Mouse (Mus musculus) E14TG2a.4 (cell line): Measurements from ENCODE around the gene Dlx3.

Experiments
- CTCF ChIP-seq: conservative IDR thresholded peaks from 2 replicates; pipeline ENCODE4 v1.5.1; 2014; ENCODE audit warnings: low read length
- NANOG ChIP-seq: IDR thresholded peaks from 2 replicates; pipeline ENCODE4 v1.6.1; 2014; ENCODE audit warnings: borderline replicate concordance, low read length, mixed read lengths

- no peak for TF ChIP-seq CTCF
- TF ChIP-seq NANOG = no peak
Observed at GRCm38 (mm10) chr11:95088857-95089779, 30.8 kb upstream of the Dlx3 start.
